In the genomic region with DNA sequence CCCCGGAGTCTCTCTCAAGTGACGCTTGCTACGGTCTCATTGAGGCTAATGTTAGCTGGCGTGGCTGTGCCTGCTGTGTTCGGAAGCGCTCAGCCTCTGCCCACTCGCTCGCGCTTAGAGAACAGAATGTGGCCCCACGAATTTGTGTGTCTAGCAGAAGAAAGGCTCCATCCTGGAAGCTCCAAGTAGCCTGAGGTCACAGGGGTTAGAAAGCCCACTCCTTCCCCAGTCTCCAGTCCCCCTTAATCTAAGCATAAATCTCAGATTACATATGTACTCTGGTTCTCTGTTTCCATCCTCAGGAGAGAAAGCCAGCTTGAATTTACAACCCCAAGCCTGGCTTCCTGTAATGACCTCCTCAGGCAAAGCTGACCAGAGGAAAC, we compare ENCODE assay signal across 8 mouse cellular contexts.
DNase-seq lines count a peak whose midpoint lies in the region; ATAC-seq lines count a peak whose summit lies in the region.

No protein-coding gene starts in this region.

- H3K9ac ChIP-seq in kidney, embryonic 16.5 days (replicated peaks; ENCODE audit: low read length), result peak overlapping the region; percentile 58
- H3K9ac ChIP-seq in hindbrain, embryonic 12.5 days, result 0 out of 2 replicates have a peak overlapping the region, but pooled peaks have one; percentile 32
- peak overlapping the region; percentile 6; the same call in 1 of the 2 replicates for H3K9ac ChIP-seq in midbrain, embryonic 14.5 days (replicated peaks; ENCODE audit: low read length)

- H3K27ac ChIP-seq in kidney, embryonic 16.5 days (ENCODE audit: low read length), result peak overlapping the region; percentile 88
- peak overlapping the region; percentile 73 for H3K27ac ChIP-seq in brown adipose tissue, adult 24 weeks (replicated peaks; ENCODE audit: low read depth, low read length)
- H3K27ac ChIP-seq in hindbrain, embryonic 12.5 days, result peak overlapping the region; percentile 68
- H3K27ac ChIP-seq in midbrain, embryonic 14.5 days (replicated peaks; ENCODE audit: low read depth, low read length), result peak overlapping the region; percentile 50

- peak overlapping the region; percentile 58 for H3K4me2 ChIP-seq in kidney, embryonic 16.5 days (replicated peaks; ENCODE audit: low read depth, low read length)
- peak overlapping the region; percentile 39 for H3K4me2 ChIP-seq in hindbrain, embryonic 12.5 days (replicated peaks)
- peak overlapping the region; percentile 51 for H3K4me2 ChIP-seq in midbrain, embryonic 14.5 days (ENCODE audit: low read length)

- DNase-seq in kidney, postnatal 36 days, result no peak
- DNase-seq in midbrain, embryonic 14.5 days, result peak; percentile 79
- no peak for DNase-seq in thymus, postnatal 10 days (ENCODE audit: low spot score in 2 of 2)
- DNase-seq in T-cell, adult 2 months (ENCODE audit: low spot score), result no peak
- DNase-seq in kidney, adult 9 months, result no peak

- H3K4me1 ChIP-seq in kidney, embryonic 16.5 days (ENCODE audit: insufficient read depth, low read length), result peaks cover 42% of the 10 kb centered on the region
- H3K4me1 ChIP-seq in brown adipose tissue, adult 24 weeks (ENCODE audit: control insufficient read depth, insufficient read depth, insufficient read length, low read length), result peaks cover 13% of the 10 kb centered on the region
- peaks cover 15% of the 10 kb centered on the region for H3K4me1 ChIP-seq in hindbrain, embryonic 12.5 days
- peaks cover 16% of the 10 kb centered on the region for H3K4me1 ChIP-seq in midbrain, embryonic 14.5 days (ENCODE audit: control insufficient read depth, insufficient read depth, low read length)

- WGBS in kidney, embryonic 16.5 days, result 13% methylated on average over 10 of the region's 10 CpGs
- WGBS in hindbrain, embryonic 12.5 days, result 14% methylated on average over 10 of the region's 10 CpGs
- WGBS in midbrain, embryonic 14.5 days, result 7% methylated on average over 10 of the region's 10 CpGs

- ATAC-seq in kidney, embryonic 16.5 days (ENCODE audit: low FRiP score, low TSS enrichment), result peak; percentile 52
- peak; percentile 61 for ATAC-seq in hindbrain, embryonic 12.5 days (ENCODE audit: low FRiP score)
- ATAC-seq in midbrain, embryonic 14.5 days (ENCODE audit: low FRiP score, low TSS enrichment), result peak; percentile 76

- peaks cover 5% of the 10 kb centered on the region; the same call in 1 of the 2 replicates for H3K9me3 ChIP-seq in kidney, embryonic 16.5 days (ENCODE audit: low read length)
- H3K9me3 ChIP-seq in hindbrain, embryonic 12.5 days (replicated peaks), result no peaks in the 10 kb centered on the region
- H3K9me3 ChIP-seq in midbrain, embryonic 14.5 days (ENCODE audit: control insufficient read depth, low read length), result no peaks in the 10 kb centered on the region

- H3K36me3 ChIP-seq in kidney, embryonic 16.5 days (ENCODE audit: insufficient read depth, low read length), result no peaks in the 10 kb centered on the region
- H3K36me3 ChIP-seq in hindbrain, embryonic 12.5 days, result no peaks in the 10 kb centered on the region
- no peaks in the 10 kb centered on the region for H3K36me3 ChIP-seq in midbrain, embryonic 14.5 days (ENCODE audit: control insufficient read depth, insufficient read depth, low read length)

- H3K27me3 ChIP-seq in kidney, embryonic 16.5 days (ENCODE audit: insufficient read depth, low read length), result no peaks in the 10 kb centered on the region
- H3K27me3 ChIP-seq in hindbrain, embryonic 12.5 days, result no peaks in the 10 kb centered on the region
- H3K27me3 ChIP-seq in midbrain, embryonic 14.5 days (ENCODE audit: control insufficient read depth, insufficient read depth, low read length), result no peaks in the 10 kb centered on the region

- H3K4me3 ChIP-seq in kidney, embryonic 16.5 days (ENCODE audit: low read length), result peak overlapping the region; percentile 30
- H3K4me3 ChIP-seq in brown adipose tissue, adult 24 weeks (ENCODE audit: insufficient read depth, low read depth, low read length), result peak overlapping the region; percentile 52
- H3K4me3 ChIP-seq in hindbrain, embryonic 12.5 days, result no peak overlapping the region
- 0 out of 2 replicates have a peak overlapping the region, but pooled peaks have one; percentile 1 for H3K4me3 ChIP-seq in midbrain, embryonic 14.5 days (replicated peaks; ENCODE audit: low read depth, low read length)

Comparison
In these comparisons a context has a peak if more than half of its experiments do, and no peak if none do; other contexts are left out.
1. H3K9ac ChIP-seq: peak in every context shown above with its lines; median percentile 58 in kidney, embryonic 16.5 days; 32 in hindbrain, embryonic 12.5 days; 6 in midbrain, embryonic 14.5 days.